Mouse (Mus musculus) limb, embryonic 11.5 days (tissue): ENCODE data around the gene Stoml1. TPM values are rescaled to one million over a fixed set of nuclear protein-coding genes. Genes with fewer than 3 reads are reported as not detected.

Experiments
- ATAC-seq: fragments of 200-750 bp; cut with Nextera tagmentation; 2 replicates; pipeline ENCODE4 v1.8.0; 2017; ENCODE audit warnings: low read depth; ENCODE audit not compliant: insufficient number of reproducible peaks, low FRiP score, low TSS enrichment
- DNase-seq: peaks from one replicate; pipeline ENCODE4 v3.0.0-alpha.2; 2015; ENCODE audit warnings: low spot score
- H3K27ac ChIP-seq: fragments of 300-500 bp; sonication (generic); replicated peaks from 2 replicates; pipeline ENCODE4 v1.5.1; 2014; ENCODE audit warnings: low read depth, mild to moderate bottlenecking, low read length
- H3K27me3 ChIP-seq: fragments of 300-500 bp; sonication (generic); 2 replicates; pipeline ENCODE4 v1.6.1; 2014; ENCODE audit warnings: mild to moderate bottlenecking, low read length, mixed read lengths; ENCODE audit not compliant: control insufficient read depth, insufficient read depth
- H3K36me3 ChIP-seq: fragments of 300-500 bp; sonication (generic); 2 replicates; pipeline ENCODE4 v1.6.1; 2014; ENCODE audit warnings: mild to moderate bottlenecking, low read length, moderate library complexity, mixed read lengths; ENCODE audit not compliant: control insufficient read depth, insufficient read depth
- H3K4me1 ChIP-seq: fragments of 300-500 bp; sonication (generic); 2 replicates; pipeline ENCODE4 v1.6.1; 2014; ENCODE audit warnings: low read length, mixed read lengths; ENCODE audit not compliant: control insufficient read depth, insufficient read depth
- H3K4me2 ChIP-seq: fragments of 300-500 bp; sonication (generic); 2 replicates; pipeline ENCODE4 v1.6.1; 2014; ENCODE audit warnings: low read depth, mild to moderate bottlenecking, moderate library complexity; ENCODE audit not compliant: severe bottlenecking
- H3K4me3 ChIP-seq: fragments of 300-500 bp; sonication (generic); 2 replicates; pipeline ENCODE4 v1.5.1; 2014; ENCODE audit warnings: low read depth, low read length
- H3K9ac ChIP-seq: fragments of 300-500 bp; sonication (generic); 2 replicates; pipeline ENCODE4 v1.6.1; 2014; ENCODE audit warnings: mild to moderate bottlenecking, low read length
- H3K9me3 ChIP-seq: fragments of 300-500 bp; sonication (generic); 2 replicates; pipeline ENCODE4 v1.6.1; 2016; ENCODE audit warnings: low read length; ENCODE audit not compliant: control insufficient read depth
- WGBS: fragments of 180-500 bp; shearing (Covaris S2); extraction: QIAGEN DNeasy Blood & Tissue Kit; methylation state at CpG from one replicate; pipeline ENCODE4 v1.1.7; 2014; 5-methylcytosine and 5-hydroxymethylcytosine counted together
- polyA plus RNA-seq: library from polyadenylated mRNA; unstranded; fragments of >200 nt; fragmentation: Nextera tagmentation; extraction: Ambion mirVana; gene quantifications from 2 replicates; pipeline ENCODE4 v1.2.1, GENCODE M21; 2014

Stoml1 gene
- polyA plus RNA-seq, 1 experiment from 2014 or later: 19.2 TPM

DNA sequence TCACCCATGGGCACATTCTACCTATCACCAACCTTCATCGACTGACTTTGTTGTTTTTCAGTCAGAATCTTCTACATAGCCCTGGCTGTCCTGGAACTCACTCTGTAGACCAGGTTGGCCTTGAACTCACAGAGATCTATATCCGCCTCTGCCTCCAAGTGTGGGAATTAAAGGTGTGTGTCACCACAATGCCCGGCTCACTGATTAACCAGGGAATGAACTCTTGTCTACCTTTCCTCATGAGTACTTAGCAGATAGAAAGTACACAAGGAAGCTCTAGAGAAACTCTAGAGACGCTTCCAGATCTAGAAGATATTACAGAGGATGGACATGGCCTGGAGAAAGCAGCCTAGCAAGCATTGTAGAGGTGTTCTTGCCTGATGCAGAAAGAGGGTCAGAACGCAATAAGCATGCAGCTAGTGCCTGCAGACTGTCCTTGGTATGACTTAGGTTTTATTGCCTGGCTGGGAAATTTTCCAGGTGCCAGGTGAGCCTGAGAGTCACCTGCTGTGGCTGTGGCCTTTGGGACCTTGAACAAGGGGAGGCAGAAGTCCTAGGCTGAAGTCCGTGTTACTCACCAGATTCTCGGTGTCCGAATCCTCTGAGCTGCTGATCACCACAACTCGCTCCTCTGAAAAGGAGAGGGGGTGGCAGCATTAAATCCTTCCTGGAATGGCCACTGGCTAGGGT lies 24.0 kb upstream of the Stoml1 start:
- H3K4me2 ChIP-seq: no peak overlapping the region
- 0 out of 2 replicates have a peak, but pooled peaks cover 4% of the 10 kb centered on the region for H3K4me1 ChIP-seq
- H3K9me3 ChIP-seq: no peaks in the 10 kb centered on the region
- H3K27ac ChIP-seq: no peak overlapping the region
- H3K9ac ChIP-seq: no peak overlapping the region
- ATAC-seq (no peak), DNase-seq (no peak)
- H3K36me3 ChIP-seq: peaks cover 20% of the 10 kb centered on the region; the same call in 1 of the 2 replicates
- H3K4me3 ChIP-seq: no peak overlapping the region
- H3K27me3 ChIP-seq: no peaks in the 10 kb centered on the region
- WGBS: 95% methylated on average over 9 of the region's 9 CpGs

DNA sequence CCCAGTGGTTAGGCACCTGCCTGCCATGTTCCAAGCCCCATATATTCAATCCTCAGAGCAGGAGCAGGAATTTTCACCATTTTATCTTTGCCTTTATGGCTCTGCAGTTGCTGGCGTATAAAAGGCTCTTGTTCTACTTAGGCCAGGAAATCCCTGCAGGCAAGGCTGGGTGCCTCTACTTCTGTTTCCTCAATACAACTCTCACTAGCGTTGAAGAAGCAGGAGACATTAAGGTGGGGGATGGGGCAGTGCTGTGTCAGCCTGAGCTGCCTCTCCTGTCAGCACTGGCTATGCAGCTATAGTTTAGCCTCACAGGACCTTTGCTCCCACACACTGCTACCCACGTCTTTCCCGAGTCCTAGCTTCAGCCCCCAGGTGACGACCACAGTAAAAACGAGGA lies 21.2 kb upstream of the Stoml1 start:
- no peak overlapping the region for H3K4me3 ChIP-seq
- 0 out of 2 replicates have a peak, but pooled peaks cover 4% of the 10 kb centered on the region for H3K4me1 ChIP-seq
- no peak overlapping the region for H3K9ac ChIP-seq
- ATAC-seq (no peak), DNase-seq (no peak)
- H3K36me3 ChIP-seq: peaks cover 22% of the 10 kb centered on the region; the same call in 1 of the 2 replicates
- 0 out of 2 replicates have a peak overlapping the region, but pooled peaks have one; percentile 3 for H3K27ac ChIP-seq
- H3K27me3 ChIP-seq: no peaks in the 10 kb centered on the region
- no peaks in the 10 kb centered on the region for H3K9me3 ChIP-seq
- 69% methylated on average over 6 of the region's 6 CpGs for WGBS
- no peak overlapping the region for H3K4me2 ChIP-seq

DNA sequence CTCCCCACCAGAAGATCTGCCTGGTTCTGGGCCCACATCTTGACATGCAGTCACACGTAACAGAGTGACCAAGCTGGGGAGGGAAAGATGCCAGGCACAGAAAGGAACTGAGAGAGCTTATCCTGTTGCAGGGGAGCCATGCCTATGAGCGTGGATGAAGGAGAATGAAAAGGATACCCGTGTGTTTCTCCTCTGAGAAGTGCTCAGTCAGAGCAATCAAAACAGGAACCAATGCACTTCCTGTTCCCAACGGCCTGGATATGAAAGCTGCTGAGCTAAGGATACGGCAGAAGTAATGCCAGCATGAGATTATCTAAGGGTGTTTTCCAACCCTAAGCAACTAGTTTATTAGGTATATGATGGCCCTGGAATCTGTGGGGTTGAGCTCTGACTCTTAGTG lies 20.6 kb upstream of the Stoml1 start:
- Histone ChIP-seq H3K4me2 (no peak overlapping the region), H3K9me3 (no peaks in the 10 kb centered on the region), H3K36me3 (peaks cover 22% of the 10 kb centered on the region; the same call in 1 of the 2 replicates), H3K27me3 (no peaks in the 10 kb centered on the region), H3K4me1 (0 out of 2 replicates have a peak, but pooled peaks cover 4% of the 10 kb centered on the region), H3K4me3 (no peak overlapping the region), H3K9ac (no peak overlapping the region), H3K27ac (0 out of 2 replicates have a peak overlapping the region, but pooled peaks have one; percentile 3)
- ATAC-seq: no peak
- DNase-seq: no peak
- 81% methylated on average over 5 of the region's 5 CpGs for WGBS

DNA sequence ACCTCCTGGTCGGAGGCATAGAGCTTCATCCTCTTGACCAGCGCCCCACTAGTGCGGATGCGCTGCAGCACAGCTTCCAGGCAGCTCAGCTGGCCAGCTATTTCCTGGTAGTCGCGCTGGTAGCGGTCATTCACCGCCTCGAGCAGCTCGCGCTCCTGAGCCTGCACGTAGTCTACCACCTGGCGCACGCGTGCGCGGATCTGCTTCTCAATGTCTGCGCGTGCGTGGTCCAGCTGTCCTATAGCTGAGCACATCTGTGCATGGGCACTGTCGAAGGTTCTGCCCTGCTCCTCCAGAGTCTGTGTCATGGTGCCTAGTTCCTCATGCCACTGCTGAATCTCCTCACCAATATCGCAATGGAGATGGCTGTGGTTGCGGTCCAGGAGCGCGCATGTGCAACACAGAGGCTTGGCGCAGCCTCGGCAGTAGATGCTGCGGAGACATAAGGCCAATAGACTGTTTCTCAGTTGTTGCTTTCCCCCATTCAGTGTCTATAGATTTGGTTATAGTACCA lies 18.4 kb upstream of the Stoml1 start:
- ATAC-seq (no peak), DNase-seq (no peak)
- peaks cover 8% of the 10 kb centered on the region; the same call in 1 of the 2 replicates for H3K36me3 ChIP-seq
- H3K9me3 ChIP-seq: no peaks in the 10 kb centered on the region
- H3K27ac ChIP-seq: no peak overlapping the region
- 97% methylated on average over 28 of the region's 28 CpGs for WGBS
- no peaks in the 10 kb centered on the region for H3K27me3 ChIP-seq
- no peak overlapping the region for H3K9ac ChIP-seq
- H3K4me2 ChIP-seq: no peak overlapping the region
- H3K4me3 ChIP-seq: no peak overlapping the region
- H3K4me1 ChIP-seq: 0 out of 2 replicates have a peak, but pooled peaks cover 4% of the 10 kb centered on the region

DNA sequence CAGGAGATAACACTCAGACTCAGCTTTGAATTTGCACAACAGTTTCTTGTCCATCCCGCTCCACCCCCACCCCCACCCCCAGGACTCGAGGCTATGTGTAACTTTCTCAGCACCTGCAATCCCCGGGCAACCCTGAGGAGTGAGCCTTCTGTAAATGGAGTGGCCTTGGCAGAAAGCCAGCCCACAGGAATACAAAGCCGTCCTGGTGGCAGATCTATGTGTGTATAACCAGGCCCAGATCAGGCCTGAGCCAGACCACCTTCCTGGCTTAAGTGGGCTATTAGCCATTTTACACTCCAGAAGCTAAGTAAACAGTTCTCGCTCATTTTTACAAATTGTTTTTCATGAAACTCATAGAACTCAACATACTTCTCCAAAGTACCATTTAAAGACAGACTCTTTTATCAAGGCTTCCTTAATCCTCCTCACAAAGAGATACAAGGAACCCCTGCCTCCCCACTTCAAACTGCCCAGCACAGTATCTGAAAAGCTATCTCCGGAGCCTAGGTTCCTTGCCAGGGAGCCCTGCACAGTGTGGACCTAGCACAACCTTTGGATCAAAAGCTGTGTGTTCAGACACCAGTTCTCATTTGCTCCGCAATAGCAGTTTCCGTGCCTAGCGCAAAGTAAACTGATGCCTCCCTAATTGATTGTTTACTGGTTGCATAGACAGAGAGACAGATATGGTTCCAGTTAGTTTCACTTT lies 11.0 kb upstream of the Stoml1 start:
- Histone ChIP-seq H3K9ac (no peak overlapping the region), H3K36me3 (no peaks in the 10 kb centered on the region), H3K9me3 (no peaks in the 10 kb centered on the region), H3K4me3 (no peak overlapping the region), H3K27me3 (no peaks in the 10 kb centered on the region), H3K4me1 (peaks cover 10% of the 10 kb centered on the region), H3K27ac (peak overlapping the region; percentile 72), H3K4me2 (no peak overlapping the region)
- ATAC-seq: no peak
- DNase-seq: peak; percentile 50
- 52% methylated on average over 9 of the region's 9 CpGs for WGBS

DNA sequence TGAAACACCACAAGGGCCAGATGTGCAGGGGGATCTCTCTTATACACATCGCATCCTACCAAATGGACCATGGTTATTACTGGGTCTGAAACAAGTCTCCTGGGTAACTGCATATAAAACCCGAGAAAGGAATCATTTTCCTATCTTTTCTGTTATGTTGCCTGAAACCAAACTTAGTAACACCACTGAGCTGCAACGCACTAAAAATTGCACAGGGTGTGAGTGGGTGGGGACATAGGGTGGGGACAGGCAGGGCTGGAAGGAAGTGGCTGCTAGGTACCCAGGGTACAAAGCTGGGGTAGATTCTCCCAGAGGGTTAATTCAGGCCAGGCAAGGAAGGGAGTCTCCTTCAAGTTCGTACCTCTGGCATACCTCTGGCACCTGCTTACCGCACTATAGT lies 10.3 kb upstream of the Stoml1 start:
- Histone ChIP-seq H3K4me2 (no peak overlapping the region), H3K4me1 (peaks cover 13% of the 10 kb centered on the region), H3K27me3 (no peaks in the 10 kb centered on the region), H3K36me3 (no peaks in the 10 kb centered on the region), H3K9ac (no peak overlapping the region), H3K9me3 (no peaks in the 10 kb centered on the region), H3K4me3 (no peak overlapping the region), H3K27ac (no peak overlapping the region)
- WGBS: 84% methylated on average over 5 of the region's 5 CpGs
- ATAC-seq (no peak), DNase-seq (no peak)

DNA sequence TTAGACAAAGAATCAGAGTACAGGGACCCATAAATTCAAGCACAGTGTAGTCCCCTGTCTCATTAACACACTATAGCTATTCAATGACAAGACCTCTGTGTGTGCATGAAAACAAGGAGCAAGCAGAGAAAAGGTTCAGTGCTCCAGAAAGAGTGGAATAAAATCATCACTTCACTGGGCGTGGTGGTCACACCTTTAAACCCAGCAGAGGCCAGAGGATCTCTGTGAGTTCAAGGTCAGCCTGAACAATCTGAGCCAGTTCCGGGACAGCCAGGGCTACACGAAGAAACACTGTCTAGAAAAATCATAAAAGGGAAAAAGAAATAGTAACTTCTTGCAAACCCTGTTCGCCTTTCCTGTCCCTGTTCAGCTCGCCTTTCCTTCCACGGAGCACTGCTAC lies 9.3 kb upstream of the Stoml1 start:
- H3K9ac ChIP-seq: no peak overlapping the region
- 92% methylated on average over 6 of the region's 6 CpGs for WGBS
- DNase-seq (no peak), ATAC-seq (no peak)
- no peak overlapping the region for H3K4me3 ChIP-seq
- H3K36me3 ChIP-seq: no peaks in the 10 kb centered on the region
- H3K27me3 ChIP-seq: no peaks in the 10 kb centered on the region
- H3K9me3 ChIP-seq: no peaks in the 10 kb centered on the region
- peaks cover 17% of the 10 kb centered on the region for H3K4me1 ChIP-seq
- no peak overlapping the region for H3K4me2 ChIP-seq
- H3K27ac ChIP-seq: no peak overlapping the region

DNA sequence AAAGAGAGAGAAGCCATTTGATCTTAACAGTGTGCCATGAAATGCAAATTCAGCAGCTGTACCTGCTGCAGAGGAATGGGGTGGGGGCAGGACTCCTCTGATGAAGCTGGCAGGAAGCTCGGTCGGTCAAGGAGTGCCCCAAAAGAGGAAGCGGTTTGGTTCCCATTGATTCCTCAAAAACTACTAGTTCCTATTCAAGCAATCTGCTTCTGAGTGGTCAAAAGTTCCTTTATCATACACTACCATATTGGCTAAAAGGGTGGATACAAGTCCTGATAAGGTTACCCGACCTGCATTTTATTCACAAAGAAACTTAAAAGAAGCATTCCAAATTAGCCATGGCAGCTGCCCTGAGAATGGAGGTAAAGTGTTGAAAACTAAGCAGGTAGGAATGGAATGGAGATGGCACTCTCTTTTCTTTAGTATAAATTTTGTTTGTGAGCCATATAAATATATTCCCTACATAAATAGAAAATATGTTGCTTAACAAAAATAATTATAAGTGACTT lies 6.8 kb upstream of the Stoml1 start:
- peaks cover 24% of the 10 kb centered on the region for H3K4me1 ChIP-seq
- H3K4me2 ChIP-seq: no peak overlapping the region

More for the DNA sequence above, 6.8 kb upstream of the Stoml1 start:
- Histone ChIP-seq H3K36me3 (no peaks in the 10 kb centered on the region), H3K9ac (no peak overlapping the region), H3K9me3 (no peaks in the 10 kb centered on the region), H3K27me3 (no peaks in the 10 kb centered on the region), H3K27ac (no peak overlapping the region), H3K4me3 (no peak overlapping the region)
- ATAC-seq (no peak), DNase-seq (no peak)
- WGBS: 55% methylated on average over 4 of the region's 4 CpGs
